Mouse (Mus musculus) heart, embryonic 11.5 days (tissue): ENCODE results near the gene Tubb4b. TPM values are rescaled to one million over a fixed set of nuclear protein-coding genes. Genes with fewer than 3 reads are reported as not detected.

Experiments
- ATAC-seq: fragments of 200-750 bp; cut with Nextera tagmentation; replicated peaks from 2 replicates; pipeline ENCODE4 v1.8.0; 2017; ENCODE audit warnings: moderate library complexity; ENCODE audit not compliant: insufficient number of reproducible peaks, low FRiP score, low TSS enrichment
- H3K27ac ChIP-seq: fragments of 300-500 bp; sonication (generic); 2 replicates; pipeline ENCODE4 v1.5.1; 2014; ENCODE audit warnings: mild to moderate bottlenecking, low read depth, low read length
- H3K27me3 ChIP-seq: fragments of 300-500 bp; sonication (generic); 2 replicates; pipeline ENCODE4 v1.6.1; 2014; ENCODE audit warnings: mild to moderate bottlenecking, low read length, mixed read lengths; ENCODE audit not compliant: control insufficient read depth, insufficient read depth
- H3K36me3 ChIP-seq: fragments of 300-500 bp; sonication (generic); 2 replicates; pipeline ENCODE4 v1.6.1; 2014; ENCODE audit warnings: mild to moderate bottlenecking, low read length, moderate library complexity, mixed read lengths; ENCODE audit not compliant: control insufficient read depth, insufficient read depth
- H3K4me1 ChIP-seq: fragments of 300-500 bp; sonication (generic); 2 replicates; pipeline ENCODE4 v1.6.1; 2014; ENCODE audit warnings: low read length; ENCODE audit not compliant: control insufficient read depth, insufficient read depth
- H3K4me2 ChIP-seq: fragments of 300-500 bp; sonication (generic); 2 replicates; pipeline ENCODE4 v1.6.1; 2014; ENCODE audit warnings: mild to moderate bottlenecking, moderate library complexity
- H3K4me3 ChIP-seq: fragments of 300-500 bp; sonication (generic); 2 replicates; pipeline ENCODE4 v1.5.1; 2014; ENCODE audit warnings: low read depth, low read length
- H3K9ac ChIP-seq: fragments of 300-500 bp; sonication (generic); 2 replicates; pipeline ENCODE4 v1.6.1; 2014; ENCODE audit warnings: mild to moderate bottlenecking, low read depth, low read length, moderate library complexity
- H3K9me3 ChIP-seq: fragments of 300-500 bp; sonication (generic); replicated peaks from 2 replicates; pipeline ENCODE4 v1.6.1; 2016; ENCODE audit warnings: low read length; ENCODE audit not compliant: control insufficient read depth
- whole genome bisulfite sequencing: fragments of 180-500 bp; shearing (Covaris S2); extraction: QIAGEN DNeasy Blood & Tissue Kit; methylation state at CpG from one replicate; pipeline ENCODE4 v1.1.7; 2014; ENCODE audit not compliant: insufficient replicate concordance; 5-methylcytosine and 5-hydroxymethylcytosine counted together
- polyA plus RNA-seq: library from polyadenylated mRNA; unstranded; fragments of >200 nt; fragmentation: Nextera tagmentation; extraction: Ambion mirVana; gene quantifications from 2 replicates; pipeline ENCODE4 v1.2.1, GENCODE M21; 2014

Tubb4b gene
- polyA plus RNA-seq, 1 experiment from 2014 or later = 481 TPM

DNA sequence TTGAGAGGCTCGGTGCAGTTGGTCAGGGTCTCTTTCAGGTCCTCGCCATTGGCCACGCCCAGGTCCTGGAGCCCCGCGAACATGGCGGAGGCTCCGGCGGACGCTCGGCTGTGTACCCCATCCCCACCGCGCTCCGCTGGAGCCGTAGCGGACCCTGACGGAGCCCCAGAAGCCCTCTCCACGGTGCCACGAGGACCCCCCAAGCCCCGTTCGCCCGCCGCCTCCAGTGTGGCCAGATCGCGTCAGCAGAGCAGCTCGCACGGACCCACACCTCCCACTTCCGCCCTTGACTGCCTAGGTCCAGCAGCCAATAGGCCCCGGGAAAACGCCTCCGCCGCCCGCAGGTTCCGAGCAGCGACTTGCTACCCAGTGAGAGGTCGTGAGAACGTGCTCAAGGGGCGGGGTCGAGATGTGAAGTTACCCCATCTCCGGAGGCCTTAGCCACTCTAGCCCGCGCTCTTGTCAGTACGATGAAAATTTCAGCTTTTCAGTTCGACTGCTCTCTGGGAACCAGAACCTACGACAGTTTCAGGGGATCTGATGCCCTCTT, 13.3 kb downstream of the Tubb4b start, which contains the start of gene Nelfb:
Gene Nelfb, minus strand, starts transcription at position 369 of the 550 bp plus-strand sequence.
- peak within 1 kb of the TSS; percentile 82 for H3K27ac ChIP-seq
- WGBS = under 1% methylated on average over 44 of the region's 44 CpGs
- peak within 1 kb of the TSS; percentile 92 for H3K4me2 ChIP-seq
- ATAC-seq = peak; percentile 91
- peaks cover 8% of the 10 kb centered on the region; the same call in 1 of the 2 replicates for H3K27me3 ChIP-seq
- H3K4me3 ChIP-seq = peak within 1 kb of the TSS; percentile 94
- H3K9ac ChIP-seq = peak within 1 kb of the TSS; percentile 95
- peaks cover 11% of the 10 kb centered on the region for H3K4me1 ChIP-seq
- H3K36me3 ChIP-seq = peaks cover 6% of the 10 kb centered on the region
- H3K9me3 ChIP-seq = no peaks in the 10 kb centered on the region

GRCm38 (mm10) chr2:25210686-25211085, 13.8 kb downstream of the Tubb4b start:
- peak overlapping the region; percentile 94 for H3K4me3 ChIP-seq
- peaks cover 8% of the 10 kb centered on the region; the same call in 1 of the 2 replicates for H3K27me3 ChIP-seq
- peak overlapping the region; percentile 92 for H3K4me2 ChIP-seq
- no peaks in the 10 kb centered on the region for H3K9me3 ChIP-seq
- H3K9ac ChIP-seq = peak overlapping the region; percentile 95
- WGBS = 1% methylated on average over 24 of the region's 24 CpGs
- peaks cover 11% of the 10 kb centered on the region for H3K4me1 ChIP-seq
- peaks cover 11% of the 10 kb centered on the region for H3K36me3 ChIP-seq
- peak overlapping the region; percentile 82 for H3K27ac ChIP-seq
- ATAC-seq = peak; percentile 24

DNA sequence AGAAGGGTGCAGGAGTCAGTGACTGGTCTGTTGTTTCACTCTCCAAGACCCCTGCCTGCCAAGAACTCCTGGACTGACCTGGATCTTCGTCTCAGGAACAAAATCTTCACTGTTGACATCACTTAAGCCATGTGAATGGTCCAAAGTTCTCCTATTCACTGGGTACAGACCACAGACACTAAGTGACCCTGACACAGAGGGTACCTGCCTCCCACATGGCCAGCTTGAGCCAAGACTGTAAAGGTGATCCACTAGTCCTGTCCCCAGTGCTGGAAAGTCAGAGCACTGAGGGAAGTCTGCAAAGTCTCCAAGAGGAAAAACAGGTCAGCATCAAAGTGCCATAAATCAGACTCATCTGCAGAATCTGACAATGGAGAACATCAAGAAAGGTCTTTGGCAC, 16.9 kb downstream of the Tubb4b start:
- ATAC-seq = no peak
- peaks cover 28% of the 10 kb centered on the region for H3K36me3 ChIP-seq
- peaks cover 11% of the 10 kb centered on the region for H3K4me1 ChIP-seq
- H3K4me2 ChIP-seq = no peak overlapping the region
- no peak overlapping the region for H3K9ac ChIP-seq
- H3K27ac ChIP-seq = no peak overlapping the region
- 74% methylated on average over 1 of the region's 1 CpGs for WGBS
- H3K27me3 ChIP-seq = 0 out of 2 replicates have a peak, but pooled peaks cover under 1% of the 10 kb centered on the region
- no peak overlapping the region for H3K4me3 ChIP-seq
- H3K9me3 ChIP-seq = no peaks in the 10 kb centered on the region

GRCm38 (mm10) chr2:25203631-25204214, 20.8 kb downstream of the Tubb4b start:
- Histone ChIP-seq H3K36me3 (peaks cover 48% of the 10 kb centered on the region), H3K4me1 (no peaks in the 10 kb centered on the region), H3K9ac (no peak overlapping the region), H3K27me3 (no peaks in the 10 kb centered on the region), H3K4me2 (no peak overlapping the region), H3K4me3 (no peak overlapping the region), H3K27ac (no peak overlapping the region), H3K9me3 (no peaks in the 10 kb centered on the region)
- no peak for ATAC-seq
- WGBS = 66% methylated on average over 4 of the region's 4 CpGs

DNA sequence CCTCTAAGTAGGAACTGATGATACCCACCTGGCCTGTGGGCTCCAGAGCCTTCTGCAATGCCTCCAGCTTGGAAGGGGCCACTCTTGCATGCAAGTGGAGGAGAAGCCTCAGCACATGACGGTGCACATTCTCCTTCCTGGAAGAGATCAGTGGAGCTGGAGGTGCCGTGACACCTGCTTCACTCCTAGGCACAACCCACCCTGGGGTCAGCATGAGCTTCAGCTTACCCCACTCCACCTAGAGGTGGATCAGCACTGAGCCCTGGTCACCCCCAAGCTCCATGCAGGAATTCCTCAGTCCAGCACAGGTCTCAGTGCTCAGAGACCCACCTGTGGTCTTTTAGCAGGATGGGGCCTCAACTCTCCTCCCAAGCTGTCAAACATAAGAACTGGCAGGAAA, 23.9 kb downstream of the Tubb4b start:
- no peaks in the 10 kb centered on the region for H3K9me3 ChIP-seq
- H3K4me2 ChIP-seq = no peak overlapping the region
- H3K4me1 ChIP-seq = peaks cover 10% of the 10 kb centered on the region
- peaks cover 7% of the 10 kb centered on the region for H3K27me3 ChIP-seq
- H3K27ac ChIP-seq = no peak overlapping the region
- WGBS = 96% methylated on average over 2 of the region's 2 CpGs
- peaks cover 37% of the 10 kb centered on the region for H3K36me3 ChIP-seq
- H3K4me3 ChIP-seq = no peak overlapping the region
- H3K9ac ChIP-seq = no peak overlapping the region
- no peak for ATAC-seq

DNA sequence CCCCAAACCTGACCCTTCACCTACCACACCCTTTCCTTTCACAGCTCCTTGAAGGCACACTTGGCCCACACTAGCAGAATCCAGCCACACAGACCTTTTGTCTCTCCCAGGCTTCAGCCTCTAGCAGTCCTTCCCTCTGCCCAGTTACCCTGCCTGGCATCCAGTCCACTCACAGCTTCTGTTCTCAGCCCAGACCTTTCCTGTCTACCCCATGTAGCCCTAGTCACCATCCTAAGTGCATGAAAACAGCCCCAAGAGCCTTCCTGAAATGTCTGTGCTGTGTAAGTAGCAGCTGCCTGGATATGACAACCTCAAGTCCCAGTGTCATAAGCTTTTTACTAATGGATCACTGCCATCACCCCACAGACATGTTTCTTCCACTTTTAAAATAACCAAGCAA, 26.6 kb downstream of the Tubb4b start:
- H3K4me3 ChIP-seq = no peak overlapping the region
- H3K4me2 ChIP-seq = no peak overlapping the region
- peaks cover 23% of the 10 kb centered on the region for H3K36me3 ChIP-seq
- no peak for ATAC-seq
- H3K9ac ChIP-seq = no peak overlapping the region
- H3K9me3 ChIP-seq = no peaks in the 10 kb centered on the region
- H3K4me1 ChIP-seq = peaks cover 31% of the 10 kb centered on the region
- H3K27me3 ChIP-seq = peaks cover 21% of the 10 kb centered on the region
- no peak overlapping the region for H3K27ac ChIP-seq

DNA sequence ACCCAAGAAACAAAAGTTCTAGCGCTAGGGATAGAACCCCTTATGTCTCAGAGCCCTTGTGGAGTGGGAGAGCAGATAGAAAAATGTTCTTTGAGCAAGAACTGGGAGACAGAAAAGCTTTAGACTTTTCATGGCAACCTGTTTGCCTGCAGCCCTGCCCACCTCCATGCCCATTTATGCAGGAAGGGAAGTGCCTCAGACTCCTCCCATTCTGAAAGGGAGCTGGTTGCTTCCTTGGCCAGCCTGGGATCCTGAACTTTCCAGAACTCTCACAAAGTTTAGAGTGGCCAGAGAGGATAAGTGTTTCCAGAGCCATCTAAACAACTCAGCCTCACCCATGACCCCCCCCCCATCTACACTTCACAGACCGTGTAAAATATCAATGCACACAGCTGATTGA, 27.3 kb downstream of the Tubb4b start:
- Histone ChIP-seq H3K27me3 (peaks cover 21% of the 10 kb centered on the region), H3K36me3 (peaks cover 16% of the 10 kb centered on the region), H3K9ac (peak overlapping the region; percentile 16; the same call in 1 of the 2 replicates), H3K4me1 (peaks cover 32% of the 10 kb centered on the region), H3K9me3 (no peaks in the 10 kb centered on the region), H3K27ac (peak overlapping the region; percentile 70), H3K4me3 (no peak overlapping the region), H3K4me2 (peak overlapping the region; percentile 76)
- 15% methylated on average over 2 of the region's 2 CpGs for WGBS
- ATAC-seq = no peak

DNA sequence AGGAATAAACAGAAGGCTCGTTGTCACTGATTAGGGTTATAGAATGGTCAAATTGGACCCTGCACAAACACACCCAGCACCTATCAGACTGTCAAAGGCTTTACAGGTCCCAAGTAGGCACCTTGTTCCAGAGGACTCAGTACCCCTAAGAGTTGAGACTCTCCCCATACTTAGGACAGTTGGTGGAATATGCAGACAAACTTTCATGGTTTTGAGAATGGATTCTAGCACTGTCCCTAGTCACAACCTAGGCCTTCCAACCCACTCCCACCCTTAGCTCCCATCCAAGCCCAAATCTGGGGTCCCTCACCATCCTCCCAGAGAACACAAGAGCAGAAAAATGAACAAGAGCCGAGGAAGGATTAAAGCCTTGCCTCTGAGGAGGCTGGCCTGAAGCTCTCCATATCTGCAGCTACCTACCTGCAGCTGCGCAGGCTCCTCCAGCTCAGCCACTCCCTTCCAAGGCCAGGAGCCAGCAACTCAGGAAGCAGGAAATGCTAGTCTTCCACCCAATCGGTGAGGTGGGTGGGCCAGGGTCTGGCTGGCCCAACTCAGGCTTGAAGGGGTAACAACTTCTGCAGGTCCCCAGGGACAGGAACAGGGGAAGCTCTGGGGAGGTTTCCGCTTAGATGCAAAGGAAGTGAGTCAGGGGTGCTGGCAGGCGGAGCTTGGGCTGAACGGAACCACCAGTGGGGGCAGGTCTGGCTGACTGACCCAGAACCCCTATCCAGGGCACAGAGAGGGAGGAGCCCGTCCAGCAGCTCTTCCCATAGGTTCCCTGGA, 28.1 kb downstream of the Tubb4b start, which contains the start of gene Tor4a:
Gene Tor4a, minus strand, starts transcription at position 715 of the 783 bp plus-strand sequence.
- H3K4me3 ChIP-seq = peak within 1 kb of the TSS; percentile 43
- peaks cover 32% of the 10 kb centered on the region for H3K4me1 ChIP-seq
- H3K36me3 ChIP-seq = peaks cover 15% of the 10 kb centered on the region
- H3K9ac ChIP-seq = peak within 1 kb of the TSS; percentile 54
- peak within 1 kb of the TSS; percentile 70 for H3K27ac ChIP-seq
- ATAC-seq = peak; percentile 59
- peak within 1 kb of the TSS; percentile 76 for H3K4me2 ChIP-seq
- no peaks in the 10 kb centered on the region for H3K9me3 ChIP-seq
- H3K27me3 ChIP-seq = peaks cover 21% of the 10 kb centered on the region
- WGBS = 8% methylated on average over 8 of the region's 8 CpGs
